8 mouse cellular contexts compared by ENCODE assay signal in genomic region chr9:32344489-32344888, GRCm38 (mm10). TPM values are rescaled to one million over a fixed set of nuclear protein-coding genes. Genes with fewer than 3 reads are reported as not detected.
DNase-seq lines count a peak whose midpoint lies in the region; ATAC-seq and TF ChIP-seq lines count a peak whose summit lies in the region.

No protein-coding gene starts in this region.

- no peaks in the 10 kb centered on the region for H3K36me3 ChIP-seq in heart, embryonic 12.5 days
- no peaks in the 10 kb centered on the region for H3K36me3 ChIP-seq in embryonic facial prominence, embryonic 10.5 days (replicated peaks)
- no peaks in the 10 kb centered on the region for H3K36me3 ChIP-seq in hindbrain, postnatal 0 days (ENCODE audit: insufficient read depth, low read length)
- no peaks in the 10 kb centered on the region for H3K36me3 ChIP-seq in midbrain, embryonic 12.5 days

- no peak for DNase-seq in heart, postnatal 36 days
- DNase-seq in embryonic facial prominence, embryonic 10.5 days (ENCODE audit: low spot score), result peak; percentile 31
- no peak for DNase-seq in hindbrain, postnatal 0 days (ENCODE audit: low spot score)
- no peak for DNase-seq in gastrocnemius, adult 18-20 months (ENCODE audit: low spot score)
- DNase-seq in layer of hippocampus, adult 18-20 months (ENCODE audit: low spot score in 2 of 2), result no peak
- DNase-seq in kidney, adult 9 months, result no peak

- peak overlapping the region; percentile 65 for H3K4me3 ChIP-seq in heart, embryonic 12.5 days
- H3K4me3 ChIP-seq in embryonic facial prominence, embryonic 10.5 days, result peak overlapping the region; percentile 54
- H3K4me3 ChIP-seq in hindbrain, postnatal 0 days (ENCODE audit: low read length), result peak overlapping the region; percentile 37
- H3K4me3 ChIP-seq in midbrain, embryonic 12.5 days, result peak overlapping the region; percentile 37

- peak; percentile 20; the same call in 1 of the 2 replicates for ATAC-seq in heart, embryonic 12.5 days (ENCODE audit: insufficient number of reproducible peaks, low FRiP score)
- peak; percentile 51 for ATAC-seq in hindbrain, postnatal 0 days
- peak; percentile 35 for ATAC-seq in midbrain, embryonic 12.5 days (ENCODE audit: low FRiP score, low read depth)

- TF ChIP-seq CTCF in hindbrain, postnatal 0 days (IDR thresholded peaks at IDR 0.05; ENCODE audit: low read depth), result no peak

- peaks cover 24% of the 10 kb centered on the region for H3K27me3 ChIP-seq in heart, embryonic 12.5 days (replicated peaks)
- peaks cover 87% of the 10 kb centered on the region for H3K27me3 ChIP-seq in embryonic facial prominence, embryonic 10.5 days (replicated peaks; ENCODE audit: low read depth, poor library complexity, severe bottlenecking)
- peaks cover 21% of the 10 kb centered on the region for H3K27me3 ChIP-seq in hindbrain, postnatal 0 days (ENCODE audit: insufficient read depth, low read length)
- H3K27me3 ChIP-seq in midbrain, embryonic 12.5 days, result peaks cover 63% of the 10 kb centered on the region

- 2% methylated on average over 21 of the region's 21 CpGs for WGBS in heart, embryonic 12.5 days
- 1% methylated on average over 21 of the region's 21 CpGs for WGBS in embryonic facial prominence, embryonic 10.5 days
- WGBS in hindbrain, postnatal 0 days, result 2% methylated on average over 21 of the region's 21 CpGs
- 1% methylated on average over 21 of the region's 21 CpGs for WGBS in midbrain, embryonic 12.5 days

- no peak overlapping the region for H3K27ac ChIP-seq in heart, embryonic 12.5 days (ENCODE audit: poor library complexity, severe bottlenecking)
- peak overlapping the region; percentile 44 for H3K27ac ChIP-seq in embryonic facial prominence, embryonic 10.5 days (replicated peaks)
- H3K27ac ChIP-seq in hindbrain, postnatal 0 days, result no peak overlapping the region
- H3K27ac ChIP-seq in midbrain, embryonic 12.5 days (replicated peaks), result no peak overlapping the region

- peak overlapping the region; percentile 78 for H3K4me2 ChIP-seq in heart, embryonic 12.5 days
- peak overlapping the region; percentile 56 for H3K4me2 ChIP-seq in hindbrain, postnatal 0 days (ENCODE audit: low read depth, low read length)
- H3K4me2 ChIP-seq in midbrain, embryonic 12.5 days (replicated peaks), result peak overlapping the region; percentile 65

- peak overlapping the region; percentile 85 for H3K9ac ChIP-seq in heart, embryonic 12.5 days
- no peak overlapping the region for H3K9ac ChIP-seq in hindbrain, postnatal 0 days (replicated peaks; ENCODE audit: low read length)
- H3K9ac ChIP-seq in midbrain, embryonic 12.5 days (replicated peaks), result peak overlapping the region; percentile 41

- H3K9me3 ChIP-seq in heart, embryonic 12.5 days (replicated peaks), result no peaks in the 10 kb centered on the region
- no peaks in the 10 kb centered on the region for H3K9me3 ChIP-seq in embryonic facial prominence, embryonic 10.5 days
- H3K9me3 ChIP-seq in hindbrain, postnatal 0 days (ENCODE audit: low read length), result no peaks in the 10 kb centered on the region
- no peaks in the 10 kb centered on the region for H3K9me3 ChIP-seq in midbrain, embryonic 12.5 days

- intact Hi-C loops in heart, postnatal 36 days (cut with DNase I), result loop anchor here (10.0 kb wide), 1 partner anchor 380 kb away; no protein-coding TSS in a partner anchor

- peaks cover 33% of the 10 kb centered on the region for H3K4me1 ChIP-seq in heart, embryonic 12.5 days (replicated peaks)
- peaks cover 22% of the 10 kb centered on the region for H3K4me1 ChIP-seq in embryonic facial prominence, embryonic 10.5 days
- H3K4me1 ChIP-seq in hindbrain, postnatal 0 days (ENCODE audit: insufficient read depth, low read length), result peaks cover 8% of the 10 kb centered on the region; the same call in 1 of the 2 replicates
- peaks cover 14% of the 10 kb centered on the region; the same call in 1 of the 2 replicates for H3K4me1 ChIP-seq in midbrain, embryonic 12.5 days

RNA-seq across cellular contexts. Expression of gene Kcnj5, which starts 0.3 kb away (rescaled TPM):
- polyA plus RNA-seq in heart, embryonic 12.5 days (2016; fragmentation: Nextera tagmentation; extraction: Ambion mirVana), result 24.8 and 29.4 TPM in 2 replicates
- 10 to 100 TPM; 46.2 to 49.6 TPM for total RNA-seq in heart, postnatal 36 days (2021)
- polyA plus RNA-seq in embryonic facial prominence, embryonic 10.5 days (2016; fragmentation: Nextera tagmentation; extraction: Ambion mirVana), result 0.24 and 0.52 TPM in 2 replicates
- 1.3 and 1.5 TPM in 2 replicates for total RNA-seq in hindbrain, postnatal 0 days (2014; rRNA removed)
- 0.49 and 0.58 TPM in 2 replicates for polyA plus RNA-seq in hindbrain, postnatal 0 days (2015; fragmentation: Nextera tagmentation; extraction: Ambion mirVana)
- polyA plus RNA-seq in midbrain, embryonic 12.5 days (2016; fragmentation: Nextera tagmentation; extraction: Ambion mirVana), result 0.22 and 0.29 TPM in 2 replicates
- total RNA-seq in gastrocnemius, adult 18-20 months (2021), result not detected
- under 1 TPM; 0.23 to 0.25 TPM for total RNA-seq in layer of hippocampus, adult 18-20 months (2021)

RNA-seq across cellular contexts. Expression of gene Kcnj1, which starts 27.8 kb away (rescaled TPM):
- not detected in 2 replicates for polyA plus RNA-seq in heart, embryonic 12.5 days (2016; fragmentation: Nextera tagmentation; extraction: Ambion mirVana)
- not detected for total RNA-seq in heart, postnatal 36 days (2021)
- polyA plus RNA-seq in embryonic facial prominence, embryonic 10.5 days (2016; fragmentation: Nextera tagmentation; extraction: Ambion mirVana), result not detected in 2 replicates
- not detected in 2 replicates for total RNA-seq in hindbrain, postnatal 0 days (2014; rRNA removed)
- not detected in 2 replicates for polyA plus RNA-seq in hindbrain, postnatal 0 days (2015; fragmentation: Nextera tagmentation; extraction: Ambion mirVana)
- polyA plus RNA-seq in midbrain, embryonic 12.5 days (2016; fragmentation: Nextera tagmentation; extraction: Ambion mirVana), result not detected in 2 replicates
- not detected for total RNA-seq in gastrocnemius, adult 18-20 months (2021)
- total RNA-seq in layer of hippocampus, adult 18-20 months (2021), result not detected

Comparison
In these comparisons a context has a peak if more than half of its experiments do, and no peak if none do; other contexts are left out.
1. RNA of gene Kcnj5, which starts 0.3 kb away (total RNA-seq): 46.2 to 49.6 TPM in heart, postnatal 36 days; 1.3 to 1.5 TPM in hindbrain, postnatal 0 days, 0.23 to 0.25 TPM in layer of hippocampus, adult 18-20 months and not detected in gastrocnemius, adult 18-20 months; every median in the first group is over 10 times any median in the second.
2. Peak in every context shown above with its lines, with median percentiles within 50 percentile points of each other: ATAC-seq, H3K4me2 ChIP-seq and H3K4me3 ChIP-seq.